Mouse (Mus musculus) CH12.LX (cell line): ENCODE results near the gene Pkd1l3. TPM values are rescaled to one million over a fixed set of nuclear protein-coding genes. Genes with fewer than 3 reads are reported as not detected.

Source experiments
- DNase-seq: peaks from one replicate; pipeline ENCODE4 v3.0.0-alpha.2; 2013; ENCODE audit errors: extremely low read depth
- H3K27ac ChIP-seq: 2 replicates; pipeline ENCODE4 v1.5.1; 2012; ENCODE audit warnings: low read depth, mild to moderate bottlenecking, control low read depth, moderate library complexity; ENCODE audit not compliant: insufficient read depth
- H3K27me3 ChIP-seq: replicated peaks from 2 replicates; pipeline ENCODE3; 2012; ENCODE audit warnings: inconsistent platforms
- H3K36me3 ChIP-seq, 2 experiments: replicated peaks in 1 of 2; 2 replicates each; pipeline versions ENCODE3 to v1.6.1; 2012; ENCODE audit warnings: inconsistent platforms in 1 of 2, low read length in 1 of 2, mild to moderate bottlenecking in 1 of 2, mixed read lengths in 1 of 2, moderate library complexity in 1 of 2; ENCODE audit not compliant: control insufficient read depth in 1 of 2, insufficient read depth in 1 of 2
- H3K4me1 ChIP-seq, 2 experiments: 2 replicates each; pipeline ENCODE4 v1.6.1; 2012; ENCODE audit warnings: inconsistent platforms in 1 of 2, moderate library complexity in 1 of 2; ENCODE audit not compliant: insufficient read depth in 2 of 2, control insufficient read depth in 1 of 2
- H3K4me2 ChIP-seq: 2 replicates; pipeline ENCODE4 v1.6.1; 2012; ENCODE audit warnings: low read depth, mild to moderate bottlenecking, control low read depth; ENCODE audit not compliant: poor library complexity, insufficient read depth, severe bottlenecking
- H3K4me3 ChIP-seq, 3 experiments: fragments of 150-350 bp in 1 of 3; sonication (generic) in 1 of 3; replicated peaks in 1 of 3; 2 replicates each; pipeline versions ENCODE3 to v1.5.1; 2011 to 2012; ENCODE audit warnings: low read depth in 2 of 3, low read length in 2 of 3, mild to moderate bottlenecking in 2 of 3, moderate library complexity in 2 of 3, control low read depth in 1 of 3, improper control_type of control experiment in 1 of 3, inconsistent platforms in 1 of 3, mixed read lengths in 1 of 3; ENCODE audit not compliant: poor library complexity in 1 of 3
- H3K79me2 ChIP-seq: replicated peaks from 2 replicates; pipeline ENCODE4 v1.6.1; 2012; ENCODE audit warnings: mild to moderate bottlenecking, moderate library complexity; ENCODE audit not compliant: control insufficient read depth, poor library complexity, insufficient read depth, severe bottlenecking; ENCODE audit errors: extremely low read depth
- H3K9ac ChIP-seq: 2 replicates; pipeline ENCODE4 v1.6.1; 2012; ENCODE audit warnings: low read depth, mild to moderate bottlenecking, control low read depth, moderate library complexity; ENCODE audit not compliant: insufficient read depth
- H3K9me3 ChIP-seq: replicated peaks from 2 replicates; pipeline ENCODE3; 2012; ENCODE audit warnings: low read length, inconsistent platforms, mixed read lengths
- CHD1 ChIP-seq: IDR thresholded peaks from 2 replicates; pipeline ENCODE4 v1.6.1; 2012; ENCODE audit warnings: low read depth, low read length, improper control_type of control experiment, inconsistent platforms
- CHD2 ChIP-seq: IDR thresholded peaks from 2 replicates; pipeline ENCODE4 v1.6.1; 2011; ENCODE audit warnings: low read length, improper control_type of control experiment
- EP300 ChIP-seq: IDR thresholded peaks from 2 replicates; pipeline ENCODE4 v1.6.1; 2011; ENCODE audit warnings: low read length, improper control_type of control experiment
- ETS1 ChIP-seq: conservative IDR thresholded peaks from 2 replicates; pipeline ENCODE4 v1.6.1; 2012; ENCODE audit warnings: low read depth, mild to moderate bottlenecking, inconsistent platforms, low read length, improper control_type of control experiment, moderate library complexity
- JUND ChIP-seq: conservative IDR thresholded peaks from 2 replicates; pipeline ENCODE4 v1.6.1; 2011; ENCODE audit warnings: low read depth, low read length, improper control_type of control experiment
- KAT2A ChIP-seq: IDR thresholded peaks from 2 replicates; pipeline ENCODE4 v1.6.1; 2012; ENCODE audit warnings: low read length, improper control_type of control experiment, inconsistent platforms; ENCODE audit not compliant: insufficient replicate concordance
- MAX ChIP-seq: IDR thresholded peaks from 2 replicates; pipeline ENCODE4 v1.6.1; 2011; ENCODE audit warnings: low read length, improper control_type of control experiment
- MAZ ChIP-seq: IDR thresholded peaks from 2 replicates; pipeline ENCODE4 v1.6.1; 2012; ENCODE audit warnings: low read depth, mild to moderate bottlenecking, inconsistent platforms, low read length, improper control_type of control experiment, moderate library complexity
- MEF2A ChIP-seq: IDR thresholded peaks from 2 replicates; pipeline ENCODE4 v1.6.1; 2014; ENCODE audit warnings: low read depth, mild to moderate bottlenecking, inconsistent platforms, low read length, improper control_type of control experiment, borderline replicate concordance
- MXI1 ChIP-seq: IDR thresholded peaks from 2 replicates; pipeline ENCODE4 v1.6.1; 2011; ENCODE audit warnings: mild to moderate bottlenecking, low read depth, low read length, improper control_type of control experiment
- POLR2A ChIP-seq: IDR thresholded peaks from 2 replicates; pipeline ENCODE4 v1.6.1; 2011; ENCODE audit warnings: low read depth, mild to moderate bottlenecking, improper control_type of control experiment, low read length
- RCOR1 ChIP-seq: conservative IDR thresholded peaks from 2 replicates; pipeline ENCODE4 v1.6.1; 2012; ENCODE audit warnings: low read depth, mild to moderate bottlenecking, inconsistent platforms, low read length, improper control_type of control experiment
- SIN3A ChIP-seq: IDR thresholded peaks from 2 replicates; pipeline ENCODE4 v1.6.1; 2012; ENCODE audit warnings: low read length, improper control_type of control experiment, inconsistent platforms
- SMC3 ChIP-seq: IDR thresholded peaks from 2 replicates; pipeline ENCODE4 v1.6.1; 2011; ENCODE audit warnings: low read depth, low read length, improper control_type of control experiment
- TCF12 ChIP-seq: IDR thresholded peaks from 2 replicates; pipeline ENCODE4 v1.6.1; 2014; ENCODE audit warnings: low read depth, mild to moderate bottlenecking, inconsistent platforms, low read length, improper control_type of control experiment
- UBTF ChIP-seq: IDR thresholded peaks from 2 replicates; pipeline ENCODE4 v1.6.1; 2012; ENCODE audit warnings: low read depth, mild to moderate bottlenecking, inconsistent platforms, low read length, improper control_type of control experiment, moderate library complexity
- ZC3H11A ChIP-seq: IDR thresholded peaks from 2 replicates; pipeline ENCODE4 v1.6.1; 2012; ENCODE audit warnings: low read depth, mild to moderate bottlenecking, inconsistent platforms, low read length, improper control_type of control experiment
- ZNF384 ChIP-seq: IDR thresholded peaks from 2 replicates; pipeline ENCODE4 v1.6.1; 2012; ENCODE audit warnings: low read depth, low read length, improper control_type of control experiment, inconsistent platforms
- dilution Hi-C: fragments of 300-500 bp; cut with MboI; formaldehyde crosslinking; loops from 2 replicates; pipeline ENCODE4 v1.14.3; 2020; ENCODE audit warnings: low sequenced_read_pairs; ENCODE audit not compliant: extremely low pct_unique_long_range_greater_than_20kb, extremely low pct_ligation_motif_present
- in situ Hi-C: fragments of 300-500 bp; cut with MboI; formaldehyde crosslinking; loops from 3 replicates; pipeline ENCODE4 v1.14.3; 2019; ENCODE audit warnings: low sequenced_read_pairs, low pct_ligation_motif_present, low pct_unique_long_range_greater_than_20kb, mixed read lengths
- polyA plus RNA-seq: library from polyadenylated mRNA; unstranded; fragments of >175 nt; gene quantifications from 2 replicates; pipeline ENCODE4 v1.2.1, GENCODE M21; 2012; ENCODE audit warnings: low read depth; ENCODE audit not compliant: insufficient read length
- total RNA-seq, 2 experiments: library from RNA; depleted of rRNA; stranded (reverse); fragments of 300-350 nt in 1 of 2; fragments of >200 nt in 1 of 2; gene quantifications; 2 replicates each; pipeline ENCODE4 v1.2.3; 2012 to 2014

The Pkd1l3 gene
- total and polyA plus RNA-seq, 3 experiments: 3.5 to 10.0 (median 6.0) TPM

- Histone ChIP-seq H3K79me2 (no peaks in the 10 kb centered on the region), H3K27ac (no peak overlapping the region), H3K4me3 (no peak overlapping the region), H3K36me3 (peaks cover 49 to 77% of the 10 kb centered on the region in 2 experiments), H3K9ac (no peak overlapping the region), H3K27me3 (no peaks in the 10 kb centered on the region), H3K4me2 (no peak overlapping the region), H3K4me1 (no peaks in the 10 kb centered on the region), H3K9me3 (no peaks in the 10 kb centered on the region)
- in situ Hi-C loops: no loop called here
- dilution Hi-C loops: no loop called here
- DNase-seq: no peak
- TF ChIP-seq ZNF384 (no peak), SMC3 (no peak), JUND (no peak), ZC3H11A (no peak), RCOR1 (no peak), ETS1 (no peak), EP300 (no peak), SIN3A (no peak), MEF2A (no peak)
Measured at GRCm38 (mm10) chr8:109666616-109667015, 52.3 kb downstream of the Pkd1l3 start.

- dilution Hi-C loops: no loop called here
- in situ Hi-C loops: no loop called here
- Histone ChIP-seq H3K4me1 (no peaks in the 10 kb centered on the region), H3K4me3 (no peak overlapping the region), H3K79me2 (no peaks in the 10 kb centered on the region), H3K27me3 (no peaks in the 10 kb centered on the region), H3K27ac (no peak overlapping the region), H3K9ac (no peak overlapping the region), H3K4me2 (no peak overlapping the region), H3K36me3 (peaks cover 77 to 91% of the 10 kb centered on the region in 2 experiments), H3K9me3 (no peaks in the 10 kb centered on the region)
- TF ChIP-seq TCF12 (no peak), EP300 (no peak), MXI1 (no peak), UBTF (no peak), POLR2A (no peak), KAT2A (no peak), SMC3 (no peak), CHD2 (no peak), MAZ (no peak), RCOR1 (no peak), MAX (no peak), SIN3A (no peak), ZNF384 (no peak), CHD1 (no peak)
- no peak for DNase-seq
Measured at GRCm38 (mm10) chr8:109672656-109673055, 58.3 kb downstream of the Pkd1l3 start.
